Mouse (Mus musculus) intestine, postnatal 0 days (tissue): Measurements from ENCODE around the gene S100b. TPM values are rescaled to one million over a fixed set of nuclear protein-coding genes. Genes with fewer than 3 reads are reported as not detected.
A peak's percentile ranks its signal among the peaks of the same experiment; 100 is the strongest.

Experiments used
- ATAC-seq: fragments of 200-750 bp; cut with Nextera tagmentation; 2 replicates; pipeline ENCODE4 v1.8.0; 2017; ENCODE audit warnings: mild to moderate bottlenecking, moderate TSS enrichment, moderate library complexity
- H3K27ac ChIP-seq: fragments of 300-500 bp; sonication (generic); 2 replicates; pipeline ENCODE4 v1.5.1; 2014; ENCODE audit warnings: mild to moderate bottlenecking, low read depth, low read length, moderate library complexity
- H3K27me3 ChIP-seq: fragments of 300-500 bp; sonication (generic); replicated peaks from 2 replicates; pipeline ENCODE4 v1.6.1; 2014; ENCODE audit warnings: low read length, mixed read lengths; ENCODE audit not compliant: control insufficient read depth, insufficient read depth
- H3K36me3 ChIP-seq: fragments of 300-500 bp; sonication (generic); 2 replicates; pipeline ENCODE4 v1.6.1; 2014; ENCODE audit warnings: mild to moderate bottlenecking, moderate library complexity; ENCODE audit not compliant: control insufficient read depth, insufficient read depth
- H3K4me1 ChIP-seq: fragments of 300-500 bp; sonication (generic); replicated peaks from 2 replicates; pipeline ENCODE4 v1.6.1; 2014; ENCODE audit warnings: antibody characterized with exemption, low read length, mixed read lengths; ENCODE audit not compliant: control insufficient read depth, insufficient read depth
- H3K4me2 ChIP-seq: fragments of 300-500 bp; sonication (generic); replicated peaks from 2 replicates; pipeline ENCODE4 v1.6.1; 2014; ENCODE audit warnings: low read depth, mild to moderate bottlenecking, moderate library complexity
- H3K4me3 ChIP-seq: fragments of 300-500 bp; sonication (generic); 2 replicates; pipeline ENCODE4 v1.5.1; 2014; ENCODE audit warnings: low read depth, low read length
- H3K9ac ChIP-seq: fragments of 300-500 bp; sonication (generic); 2 replicates; pipeline ENCODE4 v1.6.1; 2014; ENCODE audit warnings: mild to moderate bottlenecking, low read depth, low read length
- H3K9me3 ChIP-seq: fragments of 300-500 bp; sonication (generic); 2 replicates; pipeline ENCODE4 v1.6.1; 2016; ENCODE audit warnings: mixed run types; ENCODE audit not compliant: control insufficient read depth
- CTCF ChIP-seq: sonication (generic); IDR thresholded peaks from 2 replicates; pipeline ENCODE4 v1.5.1; 2016; ENCODE audit warnings: low read depth, mild to moderate bottlenecking, control low read depth, antibody characterized with exemption, moderate library complexity
- WGBS: fragments of 180-500 bp; shearing (Covaris S2); extraction: QIAGEN DNeasy Blood & Tissue Kit; methylation state at CpG from one replicate; pipeline ENCODE4 v1.1.7; 2014; 5-methylcytosine and 5-hydroxymethylcytosine counted together
- polyA plus RNA-seq: library from polyadenylated mRNA; unstranded; fragments of >200 nt; fragmentation: Nextera tagmentation; extraction: Ambion mirVana; gene quantifications from 2 replicates; pipeline ENCODE4 v1.2.1, GENCODE M21; 2015

The S100b gene
- polyA plus RNA-seq, 1 experiment from 2014 or later: 5.9 TPM

GRCm38 (mm10) chr10:76271238-76271637 lies 17.6 kb downstream of the S100b start:
- H3K27ac ChIP-seq: no peak overlapping the region
- H3K9me3 ChIP-seq: no peaks in the 10 kb centered on the region
- ATAC-seq: peak; percentile 37; the same call in 1 of the 2 replicates
- peak; percentile 83 for TF ChIP-seq CTCF
- WGBS: 25% methylated on average over 8 of the region's 8 CpGs
- no peak overlapping the region for H3K9ac ChIP-seq
- H3K36me3 ChIP-seq: peaks cover 76% of the 10 kb centered on the region
- no peak overlapping the region for H3K4me3 ChIP-seq
- no peaks in the 10 kb centered on the region for H3K4me1 ChIP-seq
- H3K27me3 ChIP-seq: no peaks in the 10 kb centered on the region
- no peak overlapping the region for H3K4me2 ChIP-seq

DNA sequence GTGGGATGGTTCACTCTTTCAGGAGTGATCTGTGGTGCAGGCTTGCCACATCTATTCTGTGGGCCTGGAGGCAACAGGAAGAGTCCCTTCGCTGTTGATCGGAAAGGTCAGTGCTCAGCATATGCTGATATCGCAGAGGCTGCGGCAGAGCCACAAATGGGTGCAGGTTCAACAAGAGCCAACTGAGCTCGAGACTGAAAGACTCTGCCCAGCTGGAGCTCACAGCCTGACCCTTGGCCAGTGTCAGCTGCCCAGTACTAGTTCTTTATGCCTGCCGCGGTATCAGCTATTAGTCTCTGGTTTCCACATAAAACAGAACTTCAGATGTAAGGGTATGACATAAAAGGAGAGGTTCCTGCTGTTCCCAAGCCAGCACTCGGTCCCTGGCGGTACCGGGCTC lies 21.6 kb downstream of the S100b start:
- no peak overlapping the region for H3K27ac ChIP-seq
- H3K36me3 ChIP-seq: peaks cover 65% of the 10 kb centered on the region
- no peak overlapping the region for H3K4me3 ChIP-seq
- WGBS: 81% methylated on average over 10 of the region's 10 CpGs
- no peaks in the 10 kb centered on the region for H3K27me3 ChIP-seq
- TF ChIP-seq CTCF: no peak
- H3K9me3 ChIP-seq: no peaks in the 10 kb centered on the region
- no peaks in the 10 kb centered on the region for H3K4me1 ChIP-seq
- peak; percentile 50; the same call in 1 of the 2 replicates for ATAC-seq
- H3K9ac ChIP-seq: no peak overlapping the region
- H3K4me2 ChIP-seq: no peak overlapping the region

GRCm38 (mm10) chr10:76278541-76279097 lies 25.0 kb downstream of the S100b start:
- no peak for ATAC-seq
- Histone ChIP-seq H3K9me3 (no peaks in the 10 kb centered on the region), H3K36me3 (peaks cover 66% of the 10 kb centered on the region), H3K4me3 (no peak overlapping the region), H3K27me3 (no peaks in the 10 kb centered on the region), H3K27ac (0 out of 2 replicates have a peak overlapping the region, but pooled peaks have one; percentile 7), H3K9ac (no peak overlapping the region), H3K4me2 (no peak overlapping the region), H3K4me1 (no peaks in the 10 kb centered on the region)
- no peak for TF ChIP-seq CTCF
- 64% methylated on average over 5 of the region's 5 CpGs for WGBS

- no peak overlapping the region for H3K4me2 ChIP-seq
- H3K27ac ChIP-seq: no peak overlapping the region
- no peaks in the 10 kb centered on the region for H3K9me3 ChIP-seq
- H3K27me3 ChIP-seq: no peaks in the 10 kb centered on the region
- TF ChIP-seq CTCF: no peak
- WGBS: 79% methylated on average over 11 of the region's 11 CpGs
- H3K4me1 ChIP-seq: no peaks in the 10 kb centered on the region
- no peak overlapping the region for H3K9ac ChIP-seq
- peaks cover 94% of the 10 kb centered on the region for H3K36me3 ChIP-seq
- no peak overlapping the region for H3K4me3 ChIP-seq
- no peak for ATAC-seq
Measured at GRCm38 (mm10) chr10:76288268-76288993, 34.8 kb downstream of the S100b start.

DNA sequence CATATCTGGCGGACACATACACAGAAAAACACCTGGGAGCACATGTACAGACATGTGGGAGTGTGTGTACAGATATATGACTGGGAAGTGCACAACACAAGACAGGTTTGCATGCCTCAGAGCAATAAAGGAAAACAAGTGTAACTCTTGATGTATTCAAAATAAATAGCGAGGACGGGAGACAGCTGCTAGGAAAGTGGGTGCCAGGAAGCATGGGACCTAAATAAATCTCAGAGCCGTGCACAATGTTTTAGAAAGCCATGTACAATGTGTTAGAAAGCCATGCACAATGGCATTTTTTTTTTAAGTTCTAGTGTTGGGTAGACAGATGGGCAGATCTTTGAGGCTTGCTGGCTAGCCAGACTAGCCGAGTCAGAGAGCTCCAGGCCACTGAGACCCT lies 35.4 kb downstream of the S100b start:
- ATAC-seq: no peak
- TF ChIP-seq CTCF: no peak

GRCm38 (mm10) chr10:76289936-76290671 lies 36.5 kb downstream of the S100b start:
- peaks cover 88% of the 10 kb centered on the region for H3K36me3 ChIP-seq
- H3K9ac ChIP-seq: no peak overlapping the region
- no peak for ATAC-seq
- H3K9me3 ChIP-seq: no peaks in the 10 kb centered on the region
- H3K4me1 ChIP-seq: no peaks in the 10 kb centered on the region
- no peak overlapping the region for H3K4me2 ChIP-seq
- no peaks in the 10 kb centered on the region for H3K27me3 ChIP-seq
- H3K4me3 ChIP-seq: no peak overlapping the region
- TF ChIP-seq CTCF: no peak
- H3K27ac ChIP-seq: no peak overlapping the region
- WGBS: 84% methylated on average over 3 of the region's 3 CpGs

More for the DNA sequence above, 35.4 kb downstream of the S100b start:
- Histone ChIP-seq H3K4me1 (no peaks in the 10 kb centered on the region), H3K36me3 (peaks cover 90% of the 10 kb centered on the region), H3K27me3 (no peaks in the 10 kb centered on the region), H3K9ac (no peak overlapping the region), H3K27ac (no peak overlapping the region), H3K9me3 (no peaks in the 10 kb centered on the region), H3K4me3 (no peak overlapping the region), H3K4me2 (no peak overlapping the region)
- WGBS: 84% methylated on average over 5 of the region's 5 CpGs
